Mouse (Mus musculus) cerebellum, adult 8-10 months (tissue): ENCODE measurements around the gene Calhm3.

Source experiments
- DNase-seq: peaks from one replicate; pipeline ENCODE4 v3.0.0; 2022

Calhm3 gene

DNA sequence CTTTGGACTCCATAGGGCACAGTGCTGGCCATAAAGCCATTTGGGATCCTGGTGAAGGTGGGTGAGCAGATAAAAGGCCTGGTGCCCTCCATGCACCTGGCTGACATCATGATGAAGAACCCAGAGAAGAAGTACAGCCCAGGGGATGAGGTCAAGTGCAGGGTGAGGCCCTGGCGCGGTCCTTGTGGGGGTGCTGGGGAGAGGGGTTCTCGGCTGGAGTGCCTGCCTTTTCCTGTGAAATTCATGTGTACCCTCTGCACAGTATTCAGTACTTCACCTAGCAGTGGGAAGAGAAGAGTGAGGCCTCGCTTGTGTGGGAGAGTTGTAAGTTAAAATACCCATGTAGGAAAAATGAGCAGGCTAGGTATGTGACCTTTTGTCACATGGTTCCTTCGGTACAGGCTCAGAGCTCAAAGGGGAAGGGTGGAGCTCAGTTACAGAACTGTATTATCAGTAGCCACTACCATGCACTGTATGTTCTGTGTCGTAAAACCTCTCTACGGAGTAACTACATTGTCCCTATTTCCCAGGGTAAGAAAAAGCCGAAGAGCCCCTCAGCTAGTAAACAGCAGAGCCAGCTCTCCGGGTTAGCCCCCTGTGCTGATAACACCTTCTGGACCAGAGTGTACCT is 52.8 kb downstream of the Calhm3 start:
- DNase-seq, result no peak
